Mouse (Mus musculus) lung, embryonic 14.5 days (tissue): ENCODE measurements at regions not wholly inside any gene's neighbourhood (a gene's known extent, or its start where the extent isn't known, plus 50 kb on each side); places are given as distances from the start of the nearest gene placed in this dataset.

Source experiments
- ATAC-seq: fragments of 200-750 bp; cut with Nextera tagmentation; 2 replicates; pipeline ENCODE4 v1.8.0; 2017; ENCODE audit warnings: mild to moderate bottlenecking, moderate TSS enrichment, moderate library complexity; ENCODE audit not compliant: insufficient read depth
- DNase-seq: peaks from one replicate; pipeline ENCODE4 v3.0.0-alpha.2; 2015
- H3K27ac ChIP-seq: fragments of 300-500 bp; sonication (generic); 2 replicates; pipeline ENCODE4 v1.5.1; 2014; ENCODE audit warnings: low read depth, mild to moderate bottlenecking, moderate library complexity
- H3K27me3 ChIP-seq: fragments of 300-500 bp; sonication (generic); 2 replicates; pipeline ENCODE4 v1.6.1; 2014; ENCODE audit warnings: low read length, control low read depth; ENCODE audit not compliant: insufficient read depth
- H3K36me3 ChIP-seq: fragments of 300-500 bp; sonication (generic); 2 replicates; pipeline ENCODE4 v1.6.1; 2014; ENCODE audit warnings: control low read depth; ENCODE audit not compliant: insufficient read depth
- H3K4me1 ChIP-seq: fragments of 300-500 bp; sonication (generic); 2 replicates; pipeline ENCODE4 v1.6.1; 2014; ENCODE audit warnings: antibody characterized with exemption, control low read depth; ENCODE audit not compliant: insufficient read depth
- H3K4me2 ChIP-seq: fragments of 300-500 bp; sonication (generic); 2 replicates; pipeline ENCODE4 v1.6.1; 2014; ENCODE audit warnings: mild to moderate bottlenecking
- H3K4me3 ChIP-seq: fragments of 300-500 bp; sonication (generic); 2 replicates; pipeline ENCODE4 v1.5.1; 2014; ENCODE audit warnings: low read depth, low read length
- H3K9ac ChIP-seq: fragments of 300-500 bp; sonication (generic); 2 replicates; pipeline ENCODE4 v1.6.1; 2014
- H3K9me3 ChIP-seq: fragments of 300-500 bp; sonication (generic); 2 replicates; pipeline ENCODE4 v1.6.1; 2016; ENCODE audit warnings: low read depth, low read length, control low read depth
- CTCF ChIP-seq: IDR thresholded peaks from 2 replicates; pipeline ENCODE4 v1.5.1; 2016; ENCODE audit warnings: antibody characterized with exemption, low read depth
- WGBS: fragments of 180-500 bp; shearing (Covaris S2); extraction: QIAGEN DNeasy Blood & Tissue Kit; methylation state at CpG from one replicate; pipeline ENCODE4 v1.1.7; 2014; 5-methylcytosine and 5-hydroxymethylcytosine counted together

- DNase-seq (peak; percentile 72), ATAC-seq (0 out of 2 replicates have a peak, but pooled peaks have one; percentile 38)
- H3K4me3 ChIP-seq: no peak overlapping the region
- no peaks in the 10 kb centered on the region for H3K9me3 ChIP-seq
- no peak overlapping the region for H3K4me2 ChIP-seq
- 38% methylated on average over 12 of the region's 12 CpGs for WGBS
- no peaks in the 10 kb centered on the region for H3K36me3 ChIP-seq
- no peak overlapping the region for H3K9ac ChIP-seq
- H3K27me3 ChIP-seq: no peaks in the 10 kb centered on the region
- TF ChIP-seq CTCF: no peak
- no peak overlapping the region for H3K27ac ChIP-seq
- 0 out of 2 replicates have a peak, but pooled peaks cover 6% of the 10 kb centered on the region for H3K4me1 ChIP-seq
Measured at GRCm38 (mm10) chr13:112131191-112131590, 157.1 kb upstream of the Ankrd55 start.

GRCm38 (mm10) chr13:112133736-112134135 lies 154.5 kb upstream of the Ankrd55 start:
- Histone ChIP-seq H3K9me3 (no peaks in the 10 kb centered on the region), H3K4me1 (0 out of 2 replicates have a peak, but pooled peaks cover 6% of the 10 kb centered on the region), H3K9ac (no peak overlapping the region), H3K4me3 (no peak overlapping the region), H3K27me3 (no peaks in the 10 kb centered on the region), H3K27ac (no peak overlapping the region), H3K4me2 (no peak overlapping the region), H3K36me3 (no peaks in the 10 kb centered on the region)
- TF ChIP-seq CTCF: no peak
- DNase-seq (no peak), ATAC-seq (no peak)
- 85% methylated on average over 2 of the region's 2 CpGs for WGBS

DNA sequence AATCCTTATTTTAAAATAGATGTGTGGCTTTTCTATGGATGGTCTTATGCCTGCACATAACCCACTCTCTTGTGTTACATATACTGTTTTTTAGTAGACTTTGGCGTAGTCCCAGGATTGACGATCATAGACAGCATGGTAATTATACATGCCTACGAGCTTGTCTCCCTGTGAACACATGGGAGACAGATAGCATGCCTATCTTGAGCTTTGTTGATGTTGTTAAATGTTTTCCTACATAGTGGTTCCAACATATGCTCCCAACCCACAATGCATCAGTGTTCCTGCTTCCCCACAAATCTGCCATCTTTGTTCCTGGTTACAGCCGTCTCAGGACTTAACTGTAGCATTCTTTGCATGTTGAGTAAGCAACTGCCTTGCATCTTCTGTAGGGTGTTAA lies 153.6 kb upstream of the Ankrd55 start:
- no peak for DNase-seq
- no peak overlapping the region for H3K27ac ChIP-seq
- 0 out of 2 replicates have a peak, but pooled peaks cover 6% of the 10 kb centered on the region for H3K4me1 ChIP-seq
- H3K4me2 ChIP-seq: no peak overlapping the region
- H3K36me3 ChIP-seq: no peaks in the 10 kb centered on the region
- H3K4me3 ChIP-seq: no peak overlapping the region
- no peaks in the 10 kb centered on the region for H3K9me3 ChIP-seq
- no peak for TF ChIP-seq CTCF
- H3K27me3 ChIP-seq: no peaks in the 10 kb centered on the region
- H3K9ac ChIP-seq: no peak overlapping the region
- ATAC-seq: no peak
- WGBS: 82% methylated on average over 4 of the region's 4 CpGs

- Histone ChIP-seq H3K9ac (no peak overlapping the region), H3K4me3 (no peak overlapping the region), H3K9me3 (no peaks in the 10 kb centered on the region), H3K36me3 (no peaks in the 10 kb centered on the region), H3K27me3 (no peaks in the 10 kb centered on the region), H3K4me1 (0 out of 2 replicates have a peak, but pooled peaks cover 6% of the 10 kb centered on the region), H3K4me2 (no peak overlapping the region), H3K27ac (no peak overlapping the region)
- DNase-seq (no peak), ATAC-seq (no peak)
- 87% methylated on average over 5 of the region's 5 CpGs for WGBS
- TF ChIP-seq CTCF: no peak
Measured at GRCm38 (mm10) chr13:112135777-112136176, 152.5 kb upstream of the Ankrd55 start.

DNA sequence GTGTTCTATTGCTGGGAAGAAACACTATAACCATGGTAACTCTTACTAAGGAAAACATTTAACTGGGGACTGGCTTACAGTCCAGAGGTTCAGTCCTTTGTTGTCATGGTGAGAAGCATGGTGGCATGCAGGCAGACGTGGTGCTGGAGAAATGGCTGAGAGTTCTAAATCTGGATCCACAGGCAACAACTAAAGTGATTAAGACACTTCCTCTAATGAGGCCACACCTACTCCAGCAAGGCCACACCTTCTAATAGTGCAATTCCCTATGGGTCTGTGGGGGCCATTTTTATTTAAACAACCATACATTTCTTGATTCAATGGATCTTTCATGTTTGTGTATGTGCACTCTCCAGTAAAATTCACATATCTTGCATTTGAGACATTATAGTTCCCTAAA lies 151.4 kb upstream of the Ankrd55 start:
- Histone ChIP-seq H3K27me3 (no peaks in the 10 kb centered on the region), H3K9me3 (no peaks in the 10 kb centered on the region), H3K27ac (no peak overlapping the region), H3K4me1 (no peaks in the 10 kb centered on the region), H3K4me3 (no peak overlapping the region), H3K9ac (no peak overlapping the region), H3K36me3 (no peaks in the 10 kb centered on the region), H3K4me2 (no peak overlapping the region)
- no peak for TF ChIP-seq CTCF
- 63% methylated on average over 1 of the region's 1 CpGs for WGBS
- ATAC-seq (no peak), DNase-seq (no peak)

DNA sequence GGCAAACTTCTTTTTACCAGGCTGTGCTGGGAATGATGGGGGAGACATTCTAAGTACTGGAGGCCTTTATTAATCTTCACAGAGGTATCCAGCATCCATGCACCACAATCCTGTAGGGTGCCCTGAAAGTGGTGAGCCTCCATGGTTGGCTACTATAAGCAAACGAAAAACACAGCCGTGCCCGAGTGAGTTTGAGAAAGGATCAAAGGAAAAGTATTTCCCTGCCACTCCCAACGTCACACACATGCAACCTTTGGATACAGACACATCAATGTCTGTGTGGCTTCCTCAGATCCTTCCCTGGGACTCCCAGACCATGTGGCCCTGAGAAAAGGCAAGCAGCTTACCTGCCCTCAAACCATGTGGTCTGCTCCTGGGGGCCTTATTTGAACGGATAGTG lies 147.4 kb upstream of the Ankrd55 start:
- 63% methylated on average over 5 of the region's 5 CpGs for WGBS
- peaks cover 12% of the 10 kb centered on the region for H3K4me1 ChIP-seq
- no peak overlapping the region for H3K4me3 ChIP-seq
- ATAC-seq: no peak
- no peak for DNase-seq
- H3K9ac ChIP-seq: no peak overlapping the region
- H3K36me3 ChIP-seq: no peaks in the 10 kb centered on the region
- no peak overlapping the region for H3K4me2 ChIP-seq
- TF ChIP-seq CTCF: no peak
- H3K27ac ChIP-seq: no peak overlapping the region
- H3K27me3 ChIP-seq: no peaks in the 10 kb centered on the region
- no peaks in the 10 kb centered on the region for H3K9me3 ChIP-seq

DNA sequence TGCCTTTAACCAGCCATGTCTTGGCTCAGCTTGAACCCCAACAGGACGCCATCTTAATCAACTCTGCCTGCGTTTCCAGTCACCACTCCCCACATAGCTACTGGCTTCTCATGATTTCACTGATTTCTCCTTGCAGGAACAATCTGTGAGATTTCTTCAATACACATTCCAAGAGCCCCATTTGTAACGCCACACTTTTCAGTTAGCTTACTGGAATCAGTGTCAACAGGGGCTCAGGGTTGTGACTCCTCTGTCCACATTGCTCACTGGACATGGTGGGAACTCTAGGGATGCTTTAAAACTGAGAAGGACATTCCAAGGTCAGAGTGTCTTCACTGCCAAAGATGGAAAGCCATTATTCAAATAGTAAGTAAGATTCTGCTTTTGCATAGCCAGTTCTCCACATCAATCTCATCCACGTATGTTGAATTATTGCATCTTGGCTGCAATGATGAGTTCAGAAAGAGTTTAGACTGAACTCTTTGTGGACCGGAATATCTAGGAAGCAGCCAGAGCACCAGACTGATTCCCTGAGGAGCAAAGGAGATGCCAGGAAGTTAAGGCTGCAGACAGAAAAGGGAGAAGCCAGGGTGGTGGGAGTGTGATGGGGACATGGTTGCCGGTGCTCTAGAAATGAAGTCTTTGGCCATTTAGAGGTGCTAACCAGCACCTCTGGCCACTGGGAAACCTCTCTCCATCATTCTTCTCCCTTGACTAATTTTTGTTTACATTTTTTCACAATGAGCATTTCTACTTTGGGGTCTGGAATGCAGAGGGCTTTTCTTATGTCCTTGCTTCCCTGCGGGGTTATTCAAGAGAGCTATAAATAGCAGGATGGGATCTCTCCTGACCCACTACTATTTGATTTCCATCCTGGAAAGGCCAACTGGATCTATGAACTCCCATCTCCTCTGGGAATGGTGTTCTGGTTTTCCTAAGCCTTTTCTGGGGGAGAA lies 143.6 kb upstream of the Ankrd55 start:
- ATAC-seq (peak; percentile 28; the same call in 1 of the 2 replicates), DNase-seq (peak; percentile 69)
- Histone ChIP-seq H3K4me3 (no peak overlapping the region), H3K9ac (no peak overlapping the region), H3K27ac (peak overlapping the region; percentile 67), H3K4me1 (peaks cover 12% of the 10 kb centered on the region), H3K4me2 (no peak overlapping the region), H3K9me3 (no peaks in the 10 kb centered on the region), H3K36me3 (no peaks in the 10 kb centered on the region), H3K27me3 (no peaks in the 10 kb centered on the region)
- TF ChIP-seq CTCF: no peak
- WGBS: 34% methylated on average over 7 of the region's 7 CpGs
